Mouse (Mus musculus) intestine, embryonic 15.5 days (tissue): ENCODE results near the gene Gm42791. TPM values are rescaled to one million over a fixed set of nuclear protein-coding genes. Genes with fewer than 3 reads are reported as not detected.
A peak's percentile ranks its signal among the peaks of the same experiment; 100 is the strongest.

Experiments
- ATAC-seq: fragments of 200-750 bp; cut with Nextera tagmentation; 2 replicates; pipeline ENCODE4 v1.8.0; 2017; ENCODE audit warnings: moderate TSS enrichment, moderate library complexity
- H3K27ac ChIP-seq: fragments of 300-500 bp; sonication (generic); 2 replicates; pipeline ENCODE4 v1.5.1; 2015; ENCODE audit warnings: mild to moderate bottlenecking, inconsistent platforms
- H3K27me3 ChIP-seq: fragments of 300-500 bp; sonication (generic); replicated peaks from 2 replicates; pipeline ENCODE4 v1.6.1; 2015; ENCODE audit warnings: inconsistent platforms
- H3K36me3 ChIP-seq: fragments of 300-500 bp; sonication (generic); 2 replicates; pipeline ENCODE4 v1.6.1; 2015; ENCODE audit warnings: inconsistent platforms
- H3K4me1 ChIP-seq: fragments of 300-500 bp; sonication (generic); replicated peaks from 2 replicates; pipeline ENCODE4 v1.6.1; 2015; ENCODE audit warnings: inconsistent platforms
- H3K4me2 ChIP-seq: fragments of 300-500 bp; sonication (generic); replicated peaks from 2 replicates; pipeline ENCODE4 v1.6.1; 2015; ENCODE audit warnings: mild to moderate bottlenecking, inconsistent platforms
- H3K4me3 ChIP-seq: fragments of 300-500 bp; sonication (generic); replicated peaks from 2 replicates; pipeline ENCODE4 v1.5.1; 2015; ENCODE audit warnings: inconsistent platforms
- H3K9ac ChIP-seq: fragments of 300-500 bp; sonication (generic); 2 replicates; pipeline ENCODE4 v1.6.1; 2015; ENCODE audit warnings: inconsistent platforms
- H3K9me3 ChIP-seq: fragments of 300-500 bp; sonication (generic); 2 replicates; pipeline ENCODE4 v1.6.1; 2016; ENCODE audit warnings: inconsistent platforms
- WGBS: fragments of 180-500 bp; shearing (Covaris S2); methylation state at CpG from one replicate; pipeline ENCODE4 v1.1.7; 2015; 5-methylcytosine and 5-hydroxymethylcytosine counted together
- polyA plus RNA-seq: library from polyadenylated mRNA; unstranded; fragments of >200 nt; fragmentation: Nextera tagmentation; extraction: Ambion mirVana; gene quantifications from 2 replicates; pipeline ENCODE4 v1.2.1, GENCODE M21; 2015

The Gm42791 gene
- polyA plus RNA-seq, 1 experiment from 2014 or later = 0.57 TPM

DNA sequence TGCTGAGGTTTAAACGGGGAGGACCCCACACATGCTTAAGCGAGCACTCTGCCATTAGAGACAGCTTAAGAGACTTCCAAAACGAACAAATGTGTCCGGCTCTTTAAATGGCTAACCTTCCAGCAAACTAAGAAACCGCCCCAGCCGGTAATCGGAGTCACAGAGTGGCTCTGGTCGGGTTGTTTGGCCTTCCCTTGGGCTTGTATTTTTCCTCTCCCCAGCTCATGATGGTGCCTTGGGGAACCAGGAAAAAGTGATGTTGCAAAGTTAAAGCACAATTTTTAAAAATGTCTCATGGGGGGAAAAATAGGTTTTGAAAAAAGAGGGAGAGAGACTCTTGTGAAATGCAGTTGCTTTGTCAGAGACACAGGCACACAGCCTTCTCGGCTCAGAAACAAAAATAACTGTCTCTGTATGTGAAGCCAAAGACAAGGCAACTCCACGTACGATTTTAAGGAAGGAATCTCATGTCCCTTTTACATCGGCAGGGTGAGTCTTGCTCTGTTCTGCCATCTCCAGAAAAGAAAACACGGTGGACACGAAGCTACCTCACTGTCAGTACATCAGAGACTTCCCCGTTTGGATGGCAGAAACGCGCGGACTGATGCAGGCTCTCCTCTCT, 25.2 kb upstream of the Gm42791 start:
- Histone ChIP-seq H3K9me3 (no peaks in the 10 kb centered on the region), H3K4me3 (no peak overlapping the region), H3K4me2 (peak overlapping the region; percentile 36), H3K4me1 (peaks cover 6% of the 10 kb centered on the region; the same call in 1 of the 2 replicates), H3K27ac (no peak overlapping the region), H3K36me3 (no peaks in the 10 kb centered on the region), H3K27me3 (no peaks in the 10 kb centered on the region), H3K9ac (no peak overlapping the region)
- WGBS = 45% methylated on average over 18 of the region's 18 CpGs
- ATAC-seq = no peak

DNA sequence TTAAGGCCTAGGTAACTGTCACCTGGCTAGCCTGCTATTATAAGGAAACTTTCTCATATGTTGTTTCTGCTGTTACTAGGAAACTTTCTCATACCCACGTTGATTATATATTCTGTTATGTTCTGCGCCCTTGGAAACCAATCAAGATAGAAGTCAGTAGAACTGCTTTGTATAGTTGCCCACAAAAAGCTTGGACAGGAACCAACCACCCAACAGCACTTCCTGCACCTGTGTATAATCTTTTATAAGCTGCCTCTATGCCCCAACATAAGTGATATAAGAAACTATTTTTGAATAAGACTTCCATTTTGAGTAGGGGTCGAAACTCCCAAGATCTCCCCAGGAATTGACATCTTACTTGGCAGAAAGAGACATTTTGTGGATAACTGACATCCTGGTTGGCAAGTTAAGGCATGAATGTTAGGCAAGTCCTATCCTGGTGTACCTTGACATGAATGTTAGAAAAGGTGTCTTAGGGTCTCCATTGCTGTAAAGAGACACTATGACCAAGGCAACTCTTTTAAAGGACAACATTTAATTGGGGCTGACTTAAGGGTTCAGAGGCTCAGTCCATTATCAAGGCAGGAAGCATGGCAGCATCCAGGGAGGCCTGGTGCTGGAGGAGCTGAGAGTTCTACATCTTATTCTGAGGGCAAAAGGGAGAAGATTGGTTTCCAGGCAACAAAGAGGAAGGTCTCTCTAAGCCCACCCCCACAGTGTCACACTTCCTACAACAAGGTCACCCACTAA, 22.9 kb upstream of the Gm42791 start:
- Histone ChIP-seq H3K9ac (no peak overlapping the region), H3K27ac (no peak overlapping the region), H3K36me3 (no peaks in the 10 kb centered on the region), H3K4me3 (no peak overlapping the region), H3K4me1 (peaks cover 10% of the 10 kb centered on the region), H3K4me2 (no peak overlapping the region), H3K27me3 (no peaks in the 10 kb centered on the region), H3K9me3 (no peaks in the 10 kb centered on the region)
- 81% methylated on average over 3 of the region's 3 CpGs for WGBS
- no peak for ATAC-seq

DNA sequence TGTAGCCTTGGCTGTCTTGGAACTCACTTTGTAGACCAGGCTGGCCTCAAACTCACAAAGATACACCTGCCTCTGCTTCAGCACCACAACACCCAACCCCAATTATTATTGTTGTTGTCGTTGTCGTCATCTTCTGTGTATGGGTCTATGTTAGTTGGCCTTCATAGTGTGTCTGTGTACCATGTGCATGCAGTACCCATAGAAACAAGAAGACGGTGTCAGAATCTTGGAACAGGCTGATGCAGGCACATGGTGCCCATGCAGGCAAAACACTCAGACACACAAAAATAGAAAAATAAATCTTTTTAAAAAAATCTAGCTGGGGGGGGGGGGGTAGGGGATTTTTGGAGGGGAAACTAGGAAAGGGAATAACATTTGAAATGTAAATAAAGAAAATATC, 22.2 kb upstream of the Gm42791 start:
- H3K36me3 ChIP-seq = no peaks in the 10 kb centered on the region
- H3K4me2 ChIP-seq = no peak overlapping the region
- no peak overlapping the region for H3K27ac ChIP-seq
- ATAC-seq = no peak
- WGBS = 93% methylated on average over 3 of the region's 3 CpGs
- H3K9me3 ChIP-seq = no peaks in the 10 kb centered on the region; the same call in 1 of the 2 replicates
- no peaks in the 10 kb centered on the region for H3K27me3 ChIP-seq
- no peak overlapping the region for H3K9ac ChIP-seq
- H3K4me3 ChIP-seq = no peak overlapping the region
- H3K4me1 ChIP-seq = peaks cover 10% of the 10 kb centered on the region

DNA sequence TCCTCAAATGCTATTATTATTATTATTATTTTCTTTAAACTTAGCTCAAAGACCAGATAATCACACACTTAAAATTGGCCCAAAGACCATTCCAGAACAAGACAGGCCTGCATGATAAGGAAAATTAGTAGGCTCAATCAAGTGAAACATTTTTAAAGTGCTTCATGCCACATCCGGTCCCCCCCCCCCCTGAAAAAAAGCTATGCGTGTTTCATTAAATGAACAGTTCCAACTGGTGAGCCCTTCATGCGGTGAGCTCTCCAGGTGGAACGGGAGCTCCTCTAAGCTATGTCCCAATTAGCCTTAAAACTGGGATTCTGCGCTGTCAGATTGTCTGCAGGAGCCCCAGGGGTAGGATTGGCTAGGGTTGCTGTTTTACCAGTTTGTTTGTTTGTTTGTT, 21.3 kb upstream of the Gm42791 start:
- ATAC-seq = no peak
- Histone ChIP-seq H3K4me3 (no peak overlapping the region; the same call in 1 of the 2 replicates), H3K9me3 (no peaks in the 10 kb centered on the region; the same call in 1 of the 2 replicates), H3K4me1 (peaks cover 10% of the 10 kb centered on the region), H3K4me2 (peak overlapping the region; percentile 89), H3K27ac (no peak overlapping the region), H3K9ac (no peak overlapping the region), H3K36me3 (no peaks in the 10 kb centered on the region), H3K27me3 (no peaks in the 10 kb centered on the region)
- WGBS = 71% methylated on average over 5 of the region's 5 CpGs

DNA sequence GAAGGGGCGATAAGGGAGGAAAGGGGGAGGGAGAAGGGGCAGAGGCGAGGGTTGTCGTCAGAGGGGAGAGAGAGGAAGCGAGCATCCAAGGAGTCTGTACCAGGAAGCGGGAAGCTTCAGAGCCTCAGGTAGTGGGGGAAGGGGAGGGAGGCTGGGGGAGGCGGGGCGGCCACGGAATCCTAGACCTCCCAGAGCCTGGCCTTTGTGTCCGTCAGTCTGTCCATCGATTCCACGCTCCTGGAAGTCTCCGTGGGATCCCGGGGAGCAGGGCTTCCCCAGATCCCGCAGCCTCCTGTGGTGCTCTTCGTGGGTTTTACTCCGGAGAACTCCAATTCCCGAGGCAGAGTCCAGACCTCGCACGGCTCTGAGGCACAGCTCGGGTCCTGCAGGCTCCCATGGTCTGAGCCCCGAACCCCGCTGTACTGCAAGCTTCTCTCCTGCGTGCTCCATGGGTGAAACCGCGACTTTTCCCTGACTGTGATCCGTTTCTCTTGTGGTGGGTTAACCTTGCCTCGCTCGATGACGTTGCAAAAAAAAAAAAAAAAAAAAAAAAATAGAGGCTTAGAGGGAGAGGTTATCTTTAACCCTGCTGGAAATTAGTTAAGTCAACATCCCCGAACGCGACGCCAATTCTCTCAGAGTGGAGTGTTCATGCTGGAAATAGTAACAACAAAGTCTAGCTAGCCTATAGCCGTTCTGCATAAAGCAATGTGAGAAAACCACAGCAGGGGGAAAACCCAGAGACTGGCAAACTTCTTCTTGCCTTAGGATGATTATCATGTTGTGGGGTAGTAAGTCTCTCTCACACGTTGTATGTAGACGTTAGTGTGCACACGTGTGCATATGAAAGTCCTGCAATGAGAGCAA, 20.6 kb upstream of the Gm42791 start:
- Histone ChIP-seq H3K4me1 (peaks cover 7% of the 10 kb centered on the region), H3K9ac (peak overlapping the region; percentile 59), H3K36me3 (no peaks in the 10 kb centered on the region), H3K27ac (no peak overlapping the region), H3K4me3 (peak overlapping the region; percentile 48), H3K4me2 (peak overlapping the region; percentile 89), H3K9me3 (no peaks in the 10 kb centered on the region; the same call in 1 of the 2 replicates), H3K27me3 (no peaks in the 10 kb centered on the region)
- WGBS = 2% methylated on average over 36 of the region's 37 CpGs
- ATAC-seq = peak; percentile 86

DNA sequence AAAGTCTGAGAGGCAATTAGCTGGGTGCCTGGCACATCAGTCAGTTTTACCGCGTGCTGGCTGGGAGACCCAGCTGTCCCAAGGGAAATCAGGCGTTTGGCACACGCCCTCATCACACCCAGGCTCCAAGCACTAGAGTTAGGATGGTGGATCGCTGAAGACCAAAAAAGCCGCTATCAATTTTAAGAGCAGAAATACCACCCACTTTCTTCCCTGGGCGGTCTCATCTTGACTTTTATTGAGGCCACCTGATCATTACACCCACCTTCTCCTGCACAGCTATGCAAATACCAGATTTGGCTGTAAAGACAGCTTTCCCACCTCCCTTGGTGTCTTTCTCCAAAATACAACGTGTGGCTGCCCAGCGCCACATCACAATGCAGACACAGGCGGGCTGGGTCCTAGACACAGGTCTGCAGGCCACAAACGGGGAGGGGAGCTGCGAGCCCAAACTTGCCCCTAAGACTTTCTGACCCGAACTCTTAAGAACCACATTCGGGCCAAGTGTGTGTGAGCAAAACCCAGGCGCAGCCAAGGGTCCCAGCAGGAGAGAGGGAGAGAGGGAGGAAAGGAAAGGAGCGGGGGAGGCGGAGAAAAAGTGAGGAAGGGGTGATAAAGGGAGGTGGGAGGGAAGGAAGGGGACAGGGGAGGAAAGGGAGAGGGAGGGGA, 19.8 kb upstream of the Gm42791 start:
- peak; percentile 21 for ATAC-seq
- no peaks in the 10 kb centered on the region for H3K36me3 ChIP-seq
- H3K27ac ChIP-seq = no peak overlapping the region
- H3K4me2 ChIP-seq = peak overlapping the region; percentile 89
- 24% methylated on average over 17 of the region's 17 CpGs for WGBS
- H3K9ac ChIP-seq = no peak overlapping the region
- no peaks in the 10 kb centered on the region; the same call in 1 of the 2 replicates for H3K9me3 ChIP-seq
- H3K4me1 ChIP-seq = peaks cover 7% of the 10 kb centered on the region
- H3K4me3 ChIP-seq = peak overlapping the region; percentile 48
- no peaks in the 10 kb centered on the region for H3K27me3 ChIP-seq

DNA sequence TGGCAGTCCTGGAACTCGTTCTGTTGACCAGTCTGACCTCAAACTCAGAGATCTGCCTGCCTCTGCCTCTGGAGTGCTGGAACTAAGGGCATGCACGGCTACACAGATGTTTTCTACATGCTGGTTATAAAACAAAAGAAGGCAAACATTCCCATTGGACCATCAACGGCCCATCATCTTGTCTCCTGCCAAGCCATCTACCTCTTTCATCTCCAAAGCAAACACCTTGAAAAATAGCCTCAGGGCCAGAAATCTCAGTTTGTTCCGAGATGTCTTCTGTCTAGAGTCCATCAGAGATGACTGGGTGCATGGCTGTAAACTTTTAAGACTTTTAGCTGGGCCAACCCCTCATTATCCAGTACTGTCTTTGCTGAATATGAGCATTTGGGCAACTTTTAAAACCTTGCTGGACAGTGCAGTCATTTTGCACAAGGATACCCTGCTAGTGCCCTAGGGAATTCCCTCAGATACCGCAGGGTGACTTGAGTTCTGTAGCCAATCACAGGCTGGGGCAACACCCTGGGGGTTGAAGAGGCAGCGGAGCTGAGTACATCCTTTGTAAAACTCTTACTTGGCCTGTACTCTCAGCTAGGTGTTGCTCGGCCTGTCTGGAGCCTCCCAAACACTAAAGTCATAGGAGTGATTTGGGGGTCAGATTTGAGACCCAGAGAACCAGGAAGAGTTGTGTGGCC, 19.0 kb upstream of the Gm42791 start:
- peak overlapping the region; percentile 89; the same call in 1 of the 2 replicates for H3K4me2 ChIP-seq
- H3K27me3 ChIP-seq = no peaks in the 10 kb centered on the region
- peaks cover 7% of the 10 kb centered on the region for H3K4me1 ChIP-seq
- no peaks in the 10 kb centered on the region for H3K36me3 ChIP-seq
- no peaks in the 10 kb centered on the region; the same call in 1 of the 2 replicates for H3K9me3 ChIP-seq
- no peak for ATAC-seq
- H3K4me3 ChIP-seq = no peak overlapping the region
- 79% methylated on average over 7 of the region's 7 CpGs for WGBS
- no peak overlapping the region for H3K9ac ChIP-seq
- no peak overlapping the region for H3K27ac ChIP-seq

DNA sequence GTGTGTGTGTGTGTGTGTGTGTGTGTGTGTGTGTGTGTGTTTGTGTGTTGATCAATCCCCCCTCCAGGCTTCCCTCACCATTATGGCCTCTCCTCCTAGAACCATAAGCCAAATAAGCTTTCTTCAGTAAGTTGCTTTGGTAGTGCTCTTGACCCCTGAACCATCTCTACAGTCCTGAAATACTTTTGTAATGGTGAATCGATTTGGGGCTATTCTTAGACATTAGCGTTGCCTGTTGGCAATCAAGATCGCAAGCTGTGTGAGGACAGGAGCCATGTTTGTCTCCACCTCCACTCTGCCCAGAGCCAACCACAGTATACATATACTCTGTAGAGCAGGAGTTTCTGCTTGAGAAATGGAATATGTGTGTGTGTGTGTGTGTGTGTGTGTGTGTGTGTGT, 14.2 kb upstream of the Gm42791 start:
- no peaks in the 10 kb centered on the region for H3K36me3 ChIP-seq
- no peaks in the 10 kb centered on the region; the same call in 1 of the 2 replicates for H3K9me3 ChIP-seq
- peaks cover 15% of the 10 kb centered on the region; the same call in 1 of the 2 replicates for H3K4me1 ChIP-seq
- no peak for ATAC-seq
- no peak overlapping the region for H3K27ac ChIP-seq
- no peaks in the 10 kb centered on the region for H3K27me3 ChIP-seq
- 77% methylated on average over 3 of the region's 3 CpGs for WGBS
- H3K9ac ChIP-seq = no peak overlapping the region
- no peak overlapping the region for H3K4me2 ChIP-seq
- H3K4me3 ChIP-seq = no peak overlapping the region

DNA sequence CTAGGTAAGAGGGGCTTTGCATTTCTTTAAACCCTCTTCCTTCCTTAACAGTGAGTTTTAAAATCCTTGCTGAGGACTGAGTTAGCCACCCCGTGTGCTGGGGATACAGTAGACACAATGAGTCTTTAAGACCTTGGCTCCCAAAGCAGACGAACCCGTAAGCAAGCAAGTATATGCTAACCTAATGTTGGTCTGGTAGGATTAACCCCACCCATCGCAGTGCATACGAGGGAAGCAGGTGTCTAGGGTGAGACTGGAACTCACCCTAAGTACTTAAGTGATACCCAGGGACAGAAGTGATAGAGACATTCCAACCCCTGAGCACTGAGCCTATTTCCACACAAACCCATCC, 12.3 kb upstream of the Gm42791 start:
- Histone ChIP-seq H3K27ac (peak overlapping the region; percentile 58), H3K27me3 (no peaks in the 10 kb centered on the region), H3K36me3 (no peaks in the 10 kb centered on the region), H3K4me2 (peak overlapping the region; percentile 70), H3K9me3 (no peaks in the 10 kb centered on the region), H3K4me3 (no peak overlapping the region), H3K4me1 (peaks cover 22% of the 10 kb centered on the region; the same call in 1 of the 2 replicates), H3K9ac (no peak overlapping the region)
- 52% methylated on average over 5 of the region's 5 CpGs for WGBS
- ATAC-seq = no peak

DNA sequence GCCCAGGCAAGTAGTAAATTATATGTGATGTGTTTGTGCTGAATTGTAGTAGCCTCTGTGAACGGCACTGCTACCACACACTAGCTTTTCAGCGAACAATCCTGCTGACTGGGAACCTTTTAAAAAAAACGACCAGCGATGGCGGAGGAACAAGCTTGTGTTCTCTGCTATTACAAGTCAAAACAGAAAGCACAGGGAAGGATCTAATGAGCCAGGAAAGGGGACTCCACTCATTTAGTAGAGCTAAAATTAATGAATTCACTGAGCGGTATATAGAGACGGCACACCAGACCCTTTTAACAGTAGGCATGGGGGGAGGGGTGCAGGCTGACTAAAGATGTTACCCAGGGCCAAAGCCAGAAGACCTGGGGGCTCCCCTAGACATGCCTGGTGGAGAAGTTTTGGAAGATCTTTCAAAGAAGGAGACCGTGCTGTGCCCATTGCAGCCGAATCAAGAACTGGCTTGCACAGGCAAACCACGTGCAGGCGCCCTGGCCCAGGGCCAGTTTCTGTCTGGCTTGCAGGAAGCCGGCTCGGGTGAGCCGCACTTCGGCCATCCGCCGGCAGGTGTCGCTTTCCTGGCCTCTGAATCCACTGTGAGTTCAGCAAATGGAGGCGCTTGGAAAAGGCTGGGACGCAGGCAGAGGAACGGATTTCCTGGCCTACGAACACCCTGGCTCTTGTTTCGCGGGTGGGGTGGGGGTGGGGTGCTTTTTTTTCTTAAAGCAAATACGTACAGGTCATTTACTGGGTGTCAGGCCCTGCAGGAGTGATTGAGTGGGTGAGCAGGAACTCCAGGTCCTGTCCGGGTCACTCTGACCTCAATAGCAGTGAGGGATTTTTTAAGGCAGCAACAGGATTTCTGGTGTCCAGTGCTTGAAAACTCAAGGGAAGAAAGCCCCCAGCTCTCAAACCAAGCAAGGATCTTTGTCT, 11.7 kb upstream of the Gm42791 start:
- ATAC-seq = peak; percentile 90

More for the DNA sequence above, 11.7 kb upstream of the Gm42791 start:
- Histone ChIP-seq H3K27me3 (no peaks in the 10 kb centered on the region), H3K36me3 (no peaks in the 10 kb centered on the region), H3K4me2 (peak overlapping the region; percentile 70), H3K4me1 (peaks cover 22% of the 10 kb centered on the region; the same call in 1 of the 2 replicates), H3K27ac (peak overlapping the region; percentile 58), H3K9me3 (no peaks in the 10 kb centered on the region), H3K9ac (0 out of 2 replicates have a peak overlapping the region, but pooled peaks have one; percentile 10), H3K4me3 (peak overlapping the region; percentile 30)
- 8% methylated on average over 26 of the region's 26 CpGs for WGBS
